Mouse (Mus musculus) forebrain, embryonic 15.5 days (tissue): ENCODE results near the gene Wars. TPM values are rescaled to one million over a fixed set of nuclear protein-coding genes. Genes with fewer than 3 reads are reported as not detected.

ENCODE experiments used
- ATAC-seq: fragments of 200-750 bp; cut with Nextera tagmentation; replicated peaks from 2 replicates; pipeline ENCODE4 v1.8.0; 2017; ENCODE audit warnings: mild to moderate bottlenecking, moderate TSS enrichment, moderate library complexity
- H3K27ac ChIP-seq: fragments of 300-500 bp; sonication (generic); replicated peaks from 2 replicates; pipeline ENCODE4 v1.5.1; 2015; ENCODE audit warnings: mild to moderate bottlenecking, inconsistent platforms
- H3K27me3 ChIP-seq: fragments of 300-500 bp; sonication (generic); 2 replicates; pipeline ENCODE4 v1.6.1; 2015; ENCODE audit warnings: inconsistent platforms
- H3K36me3 ChIP-seq: fragments of 300-500 bp; sonication (generic); 2 replicates; pipeline ENCODE4 v1.6.1; 2015; ENCODE audit warnings: mild to moderate bottlenecking, inconsistent platforms
- H3K4me1 ChIP-seq: fragments of 300-500 bp; sonication (generic); 2 replicates; pipeline ENCODE4 v1.6.1; 2015; ENCODE audit warnings: inconsistent platforms
- H3K4me2 ChIP-seq: fragments of 300-500 bp; sonication (generic); replicated peaks from 2 replicates; pipeline ENCODE4 v1.6.1; 2015; ENCODE audit warnings: mild to moderate bottlenecking, inconsistent platforms
- H3K4me3 ChIP-seq: fragments of 300-500 bp; sonication (generic); 2 replicates; pipeline ENCODE4 v1.5.1; 2015; ENCODE audit warnings: mild to moderate bottlenecking, inconsistent platforms
- H3K9ac ChIP-seq: fragments of 300-500 bp; sonication (generic); replicated peaks from 2 replicates; pipeline ENCODE4 v1.6.1; 2015; ENCODE audit warnings: mild to moderate bottlenecking, inconsistent platforms
- H3K9me3 ChIP-seq: fragments of 300-500 bp; sonication (generic); 2 replicates; pipeline ENCODE4 v1.6.1; 2016; ENCODE audit warnings: inconsistent platforms
- WGBS: fragments of 180-500 bp; shearing (Covaris S2); methylation state at CpG from one replicate; pipeline ENCODE4 v1.1.7; 2015; ENCODE audit warnings: mixed read lengths; 5-methylcytosine and 5-hydroxymethylcytosine counted together
- microRNA counts: library from miRNA; unstranded; fragments of <30 nt; microRNA quantifications from one replicate; lab custom pipeline; 2016
- microRNA-seq: library from miRNA; unstranded; fragments of <30 nt; microRNA quantifications from one replicate; pipeline ENCODE4, GENCODE M21; 2016
- polyA plus RNA-seq: library from polyadenylated mRNA; unstranded; fragments of >200 nt; fragmentation: Nextera tagmentation; extraction: Ambion mirVana; gene quantifications from 2 replicates; pipeline ENCODE4 v1.2.1, GENCODE M21; 2015

Wars gene
- polyA plus RNA-seq, 1 experiment from 2014 or later = 104 TPM

DNA sequence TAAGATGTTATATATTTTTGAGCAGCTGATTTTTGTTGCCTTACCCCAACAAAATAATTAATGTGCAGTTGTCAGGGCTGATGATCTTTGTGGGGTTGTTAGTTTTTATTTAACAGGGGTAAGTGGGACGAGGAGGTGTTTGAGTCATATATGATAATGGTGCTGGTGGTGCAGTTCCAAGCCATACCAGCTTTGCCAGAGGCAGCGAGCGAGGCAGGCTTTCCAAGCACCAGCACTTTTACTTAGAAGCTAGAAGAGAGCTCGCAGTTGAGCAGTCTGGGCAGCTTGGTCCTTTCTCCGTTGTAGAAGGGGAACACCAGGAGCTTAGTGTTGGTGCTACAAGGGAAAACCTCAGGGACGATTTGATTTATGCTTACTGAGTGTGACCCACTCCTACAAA is 81.5 kb downstream of the Wars start:
- 81% methylated on average over 6 of the region's 6 CpGs for WGBS
- Histone ChIP-seq H3K4me2 (no peak overlapping the region), H3K4me3 (no peak overlapping the region), H3K36me3 (peaks cover 17% of the 10 kb centered on the region), H3K9me3 (no peaks in the 10 kb centered on the region), H3K4me1 (peaks cover 11% of the 10 kb centered on the region), H3K27me3 (no peaks in the 10 kb centered on the region), H3K27ac (no peak overlapping the region), H3K9ac (no peak overlapping the region)
- no peak for ATAC-seq

DNA sequence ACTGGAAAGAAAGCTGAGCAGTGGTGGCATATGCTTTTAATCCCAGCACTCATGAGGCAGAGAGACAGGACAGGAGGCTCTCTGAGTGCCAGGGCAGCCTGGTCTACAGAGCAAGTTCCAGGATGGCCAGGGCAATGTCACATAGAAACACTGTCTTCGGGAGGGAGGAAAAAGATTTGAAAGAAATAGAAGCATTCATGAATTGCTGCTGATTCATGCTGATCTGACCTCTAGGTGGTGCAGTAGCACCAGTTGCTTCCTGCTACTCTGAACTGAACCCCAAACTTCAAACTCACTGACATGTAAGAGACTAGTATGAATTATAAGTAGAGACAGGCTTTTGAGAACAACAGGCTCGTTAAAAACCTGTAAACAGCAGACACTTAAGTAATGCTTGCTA is 82.8 kb downstream of the Wars start:
- H3K27ac ChIP-seq = no peak overlapping the region
- peaks cover 11% of the 10 kb centered on the region for H3K4me1 ChIP-seq
- no peak overlapping the region for H3K4me2 ChIP-seq
- ATAC-seq = no peak
- H3K36me3 ChIP-seq = peaks cover 13% of the 10 kb centered on the region
- no peaks in the 10 kb centered on the region for H3K9me3 ChIP-seq
- H3K9ac ChIP-seq = no peak overlapping the region
- 48% methylated on average over 2 of the region's 2 CpGs for WGBS
- H3K27me3 ChIP-seq = no peaks in the 10 kb centered on the region
- H3K4me3 ChIP-seq = no peak overlapping the region

DNA sequence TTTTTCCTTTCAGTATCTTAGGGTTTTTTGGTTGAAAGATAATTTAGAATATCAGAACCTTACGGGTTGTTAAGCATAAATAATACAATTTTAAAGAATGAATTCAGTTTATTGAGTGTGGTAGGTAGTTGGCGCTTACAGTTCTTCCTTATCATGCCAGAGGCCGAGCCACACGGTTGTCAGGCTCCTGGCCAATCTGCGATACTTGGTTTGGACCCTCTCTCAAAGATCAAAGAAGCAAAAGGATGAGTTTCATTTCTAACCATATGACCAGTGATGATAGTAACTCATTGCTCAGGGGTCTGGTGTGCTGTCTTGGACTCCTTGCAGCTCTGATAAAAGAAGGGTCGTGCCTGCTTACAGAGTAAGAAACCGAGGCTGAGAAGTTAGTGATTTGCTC is 83.7 kb downstream of the Wars start:
- Histone ChIP-seq H3K36me3 (peaks cover 11% of the 10 kb centered on the region), H3K27me3 (no peaks in the 10 kb centered on the region), H3K4me1 (peaks cover 11% of the 10 kb centered on the region), H3K9ac (no peak overlapping the region), H3K9me3 (no peaks in the 10 kb centered on the region), H3K4me3 (no peak overlapping the region), H3K4me2 (no peak overlapping the region), H3K27ac (no peak overlapping the region)
- 90% methylated on average over 7 of the region's 7 CpGs for WGBS
- no peak for ATAC-seq

MicroRNA genes within 50 kb of the gene (microRNA counts, 519-probe panel; counts per million panel counts)
- not detected for microRNA mmu-miR-345-3p (lab: Ali Mortazavi, UCI)
- 2,730 counts per million, percentile 64 among the panel's probes with 10 or more counts for microRNA mmu-miR-345-5p (lab: Ali Mortazavi, UCI)

Small RNA genes within 50 kb of the gene (microRNA-seq; reads per million reads assigned to microRNA genes)
- gene Mir345 = 154 reads per million, percentile 59 among the genes with 10 or more reads in this experiment

Other genes starting within 250 kb of the Wars start
- gene Degs2, start 191.9 kb downstream of the Wars start, polyA plus RNA-seq = 2.0 and 3.7 TPM in 2 replicates
- 17.2 and 18.7 TPM in 2 replicates for gene Yy1, start 101.2 kb downstream of the Wars start, polyA plus RNA-seq
- gene Slc25a29, start 58.3 kb downstream of the Wars start, polyA plus RNA-seq = 29.2 and 29.7 TPM in 2 replicates
- 14.4 and 14.7 TPM in 2 replicates for gene Slc25a47, start 58.1 kb downstream of the Wars start, polyA plus RNA-seq
- gene Wdr25, start 543 bp downstream of the Wars start, polyA plus RNA-seq = 6.4 and 9.5 TPM in 2 replicates
- 19.2 and 20.2 TPM in 2 replicates for gene Begain, start 174.0 kb upstream of the Wars start, polyA plus RNA-seq